Mouse (Mus musculus): ENCODE results near the gene Jak2. TPM values are rescaled to one million over a fixed set of nuclear protein-coding genes. Genes with fewer than 3 reads are reported as not detected.

Gene Jak2
- total RNA-seq, 2 experiments from 2014 or later, result 28.0 to 38.6 TPM

GRCm38 (mm10) chr19:29251958-29252801, 552 bp downstream of the Jak2 start:
- intact Hi-C loops (cut with DNase I), result loop anchor here (2.0 to 5.0 kb wide), 4 partner anchors 15 to 260 kb away; partner anchors contain the start of genes Cdc37l1 and Rcl1

GRCm38 (mm10) chr19:29252831-29253545, 1.4 kb downstream of the Jak2 start:
- intact Hi-C loops (cut with DNase I), result loop anchor here (2.0 to 5.0 kb wide), 4 partner anchors 14 to 261 kb away; partner anchors contain the start of genes Cdc37l1 and Rcl1
- peak in 1 of 2 experiments; percentile 19 for DNase-seq (ENCODE audit: low spot score in 2 of 2)

More at GRCm38 (mm10) chr19:29251958-29252801, 552 bp downstream of the Jak2 start:
- peak; percentile 45 to 52 for DNase-seq (ENCODE audit: low spot score in 2 of 2)

- intact Hi-C loops (cut with DNase I), result loop anchor here (2.0 to 5.0 kb wide), 4 partner anchors 13 to 261 kb away; partner anchors contain the start of genes Cdc37l1 and Rcl1
- DNase-seq (ENCODE audit: low spot score in 2 of 2), result peak; percentile 79 to 83
These were observed 2.1 kb downstream of the Jak2 start for GRCm38 (mm10) chr19:29253728-29254127.

- intact Hi-C loops (cut with DNase I), result loop anchor here (5.0 kb wide), 3 partner anchors 152 to 262 kb away; partner anchors contain the start of genes Cdc37l1 and Rcl1
- DNase-seq (ENCODE audit: low spot score in 2 of 2), result no peak
These were observed 3.0 kb downstream of the Jak2 start for GRCm38 (mm10) chr19:29254671-29255070.

GRCm38 (mm10) chr19:29255327-29256027, 3.8 kb downstream of the Jak2 start:
- DNase-seq (ENCODE audit: low spot score in 2 of 2), result no peak
- intact Hi-C loops (cut with DNase I), result no loop called here

DNA sequence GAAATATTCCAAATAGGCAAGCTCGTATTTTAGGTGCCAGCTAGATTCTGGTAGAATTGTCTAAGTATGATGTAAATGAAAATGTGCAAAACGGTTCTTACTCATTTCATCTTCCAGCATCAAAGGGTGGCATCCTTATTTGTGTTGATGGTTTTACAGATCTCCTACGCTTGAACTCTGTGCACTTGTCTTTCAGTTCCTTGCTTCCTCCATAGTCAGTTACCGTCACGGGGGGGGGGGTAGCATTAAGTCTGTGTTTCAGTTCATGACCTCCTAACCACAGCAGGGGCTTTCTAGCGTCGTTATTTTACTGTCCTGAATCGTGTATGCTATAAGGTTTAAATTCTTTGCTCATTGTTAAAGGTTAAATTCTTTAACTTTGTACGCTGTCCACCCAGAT, 10.0 kb downstream of the Jak2 start:
- intact Hi-C loops (cut with DNase I), result no loop called here
- DNase-seq (ENCODE audit: low spot score in 2 of 2), result no peak

- DNase-seq (ENCODE audit: low spot score in 2 of 2), result no peak
- intact Hi-C loops (cut with DNase I), result no loop called here
These were observed 11.9 kb downstream of the Jak2 start for GRCm38 (mm10) chr19:29263492-29263891.

DNA sequence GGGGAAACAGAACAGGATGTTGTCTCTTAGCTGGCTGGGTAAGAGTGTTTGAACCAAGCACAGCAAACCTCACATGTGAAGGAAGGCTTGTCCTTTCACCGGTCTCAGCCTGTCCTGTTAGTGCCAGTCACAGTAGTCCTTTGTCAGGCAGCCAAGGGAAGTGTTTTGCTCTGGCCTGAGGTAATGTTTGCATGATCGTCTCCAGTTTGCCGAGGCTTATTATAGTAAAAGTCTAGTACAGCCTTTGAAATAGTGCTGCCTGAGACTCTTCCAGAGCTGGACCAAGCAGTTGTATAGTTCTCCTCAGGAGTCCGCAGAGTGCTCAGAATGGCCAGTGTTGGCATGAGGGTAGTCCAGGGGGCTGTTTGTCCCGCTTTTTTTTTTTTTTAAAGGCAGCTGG, 13.9 kb downstream of the Jak2 start:
- intact Hi-C loops (cut with DNase I), result no loop called here
- no peak for DNase-seq (ENCODE audit: low spot score in 2 of 2)

DNA sequence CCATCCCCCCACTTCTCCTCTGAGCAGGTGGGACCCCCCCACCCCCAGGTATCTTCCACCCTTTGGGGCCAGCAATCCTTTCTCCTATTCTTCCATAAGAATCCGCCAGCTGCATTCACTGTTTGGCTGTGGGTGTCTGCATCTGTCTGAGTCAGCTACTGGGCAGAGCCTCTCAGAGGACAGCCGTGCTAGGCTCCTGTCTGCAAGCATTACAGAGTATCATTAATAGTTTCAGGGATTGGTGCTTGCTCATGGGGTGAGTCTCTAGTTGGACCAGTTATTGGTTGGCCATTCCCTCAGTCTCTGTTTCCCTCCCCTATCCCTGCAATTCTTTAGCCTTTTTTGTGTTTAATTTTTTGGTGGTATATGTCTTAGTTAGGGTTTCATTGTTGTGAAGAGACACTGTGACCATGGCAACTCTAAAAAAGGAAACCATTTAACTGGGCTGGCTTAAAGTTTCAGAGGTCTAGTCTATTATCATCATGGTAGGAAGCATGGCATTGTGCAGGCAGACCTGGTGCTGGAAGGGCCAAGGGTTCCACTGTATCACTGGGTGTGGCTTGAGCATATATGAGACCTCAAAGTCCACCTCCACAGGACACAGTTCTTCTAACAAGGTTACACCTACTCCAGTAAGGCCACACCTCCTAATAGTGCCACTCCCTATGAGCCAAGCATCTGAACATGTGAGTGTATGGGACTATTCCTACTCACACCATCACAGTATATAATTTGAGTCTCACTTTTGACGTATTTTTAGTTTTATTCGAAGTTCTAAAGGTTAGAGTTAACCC, 15.6 kb downstream of the Jak2 start:
- DNase-seq (ENCODE audit: low spot score in 2 of 2), result no peak
- intact Hi-C loops (cut with DNase I), result loop anchor here (2.0 kb wide), 1 partner anchor 14 kb away; no protein-coding TSS in a partner anchor

DNA sequence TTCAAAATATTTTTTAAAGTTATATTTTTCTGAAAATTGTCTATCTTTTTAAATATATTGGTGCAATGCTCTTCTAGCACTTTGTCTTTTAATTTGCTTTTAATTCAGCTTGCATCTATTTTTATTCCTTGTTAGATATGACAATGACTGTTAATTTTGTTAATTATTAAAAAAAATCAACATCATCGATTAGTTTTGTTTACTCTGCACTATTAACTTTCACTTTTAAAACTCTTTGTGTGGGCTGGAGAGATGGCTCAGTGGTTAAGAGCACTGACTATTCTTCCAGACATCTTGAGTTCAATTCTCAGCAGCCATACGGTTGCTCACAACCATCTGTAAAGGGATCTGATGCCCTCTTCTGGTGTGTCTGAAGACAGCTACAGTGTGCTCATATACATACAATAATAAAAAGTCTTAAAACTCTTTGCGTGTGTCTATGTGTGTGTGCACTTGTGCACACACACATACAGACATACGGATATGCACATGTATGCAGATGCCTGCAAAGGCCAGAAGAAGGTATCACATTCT, 17.2 kb downstream of the Jak2 start:
- intact Hi-C loops (cut with DNase I), result no loop called here
- no peak for DNase-seq (ENCODE audit: low spot score in 2 of 2)

DNA sequence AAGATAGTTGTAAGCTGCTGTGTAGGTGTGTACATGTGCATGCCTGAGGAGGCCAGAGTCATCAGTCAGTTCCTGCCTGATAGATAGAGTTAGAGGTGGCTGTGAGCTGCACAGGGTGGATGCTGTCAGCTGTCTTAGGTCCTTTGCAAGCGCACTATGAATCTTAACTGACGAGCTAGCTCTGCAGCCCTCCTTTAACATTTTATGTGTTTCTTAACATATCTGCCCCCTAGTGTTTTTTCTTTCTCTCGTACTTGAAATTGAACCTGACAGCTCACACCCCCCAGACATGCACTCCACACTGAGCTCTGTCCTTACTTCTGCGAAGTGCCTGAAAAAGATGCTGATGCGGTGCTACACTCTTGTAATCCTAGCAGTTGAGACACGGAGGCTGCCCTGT, 18.6 kb downstream of the Jak2 start:
- DNase-seq (ENCODE audit: low spot score in 2 of 2), result no peak
- intact Hi-C loops (cut with DNase I), result loop anchor here (5.0 kb wide), 1 partner anchor 208 kb away; no protein-coding TSS in a partner anchor

DNA sequence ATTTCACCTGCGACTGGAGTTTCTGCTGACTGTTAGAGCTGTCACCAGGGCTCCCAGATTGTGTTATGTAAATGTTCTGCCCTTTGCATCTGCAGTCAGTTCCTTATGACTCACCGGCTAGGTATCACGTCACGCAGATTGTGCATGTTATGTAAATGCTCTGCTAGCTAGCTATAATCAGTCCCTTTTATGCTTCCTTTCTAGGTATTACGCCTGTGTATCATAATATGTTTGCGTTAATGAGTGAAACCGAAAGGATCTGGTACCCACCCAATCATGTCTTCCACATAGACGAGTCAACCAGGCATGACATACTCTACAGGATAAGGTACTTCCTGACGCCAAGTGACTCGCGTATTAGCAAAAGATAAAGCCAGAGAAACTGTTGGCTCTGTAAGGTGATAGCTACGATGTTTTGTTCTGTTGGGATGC, 19.5 kb downstream of the Jak2 start:
- peak; percentile 61 to 65 for DNase-seq (ENCODE audit: low spot score in 2 of 2)
- intact Hi-C loops (cut with DNase I), result loop anchor here (5.0 kb wide), 1 partner anchor 209 kb away; no protein-coding TSS in a partner anchor

DNA sequence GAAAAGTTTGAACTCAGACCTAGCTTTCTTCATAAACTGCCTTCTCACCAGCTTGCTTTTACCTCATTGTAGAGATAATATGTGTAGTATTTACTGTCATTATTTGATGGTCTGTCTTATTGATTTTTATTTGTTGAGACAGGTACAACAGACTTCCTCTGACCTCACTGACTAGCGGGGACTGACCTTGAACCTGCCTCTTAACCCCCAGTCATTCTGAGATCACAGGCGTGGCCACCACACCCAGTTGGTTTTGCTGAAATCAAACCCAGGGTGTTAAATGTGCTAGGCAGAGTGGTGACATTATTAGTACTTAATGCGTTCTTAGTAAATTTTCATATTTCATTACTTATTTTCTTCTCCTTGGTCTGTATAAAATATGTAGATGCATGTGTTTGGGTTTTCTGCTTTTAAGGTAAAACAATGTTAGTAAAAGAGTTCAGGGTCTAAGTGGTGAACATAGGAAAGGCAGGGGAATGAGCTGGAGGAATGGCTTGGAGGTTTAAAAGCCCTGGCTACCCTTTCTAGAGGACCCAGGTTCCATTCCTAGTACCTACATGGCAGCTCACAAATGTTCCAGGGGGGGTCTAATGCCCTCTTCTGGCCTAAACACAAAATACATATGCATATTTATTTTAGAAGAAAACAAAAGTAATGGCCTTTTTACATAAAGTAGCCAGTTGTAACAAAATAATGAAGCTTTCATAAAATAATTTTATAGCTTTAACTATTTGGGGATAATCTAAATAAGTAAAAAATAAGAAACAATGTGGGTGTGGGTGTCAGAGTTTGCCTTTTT, 20.6 kb downstream of the Jak2 start:
- no peak for DNase-seq (ENCODE audit: low spot score in 2 of 2)
- intact Hi-C loops (cut with DNase I), result loop anchor here (5.0 kb wide), 1 partner anchor 210 kb away; no protein-coding TSS in a partner anchor

- intact Hi-C loops (cut with DNase I), result no loop called here
- no peak for DNase-seq (ENCODE audit: low spot score in 2 of 2)
These were observed 24.8 kb downstream of the Jak2 start for GRCm38 (mm10) chr19:29276414-29276813.

GRCm38 (mm10) chr19:29278944-29279587, 27.4 kb downstream of the Jak2 start:
- DNase-seq (ENCODE audit: low spot score in 2 of 2), result no peak
- intact Hi-C loops (cut with DNase I), result no loop called here

DNA sequence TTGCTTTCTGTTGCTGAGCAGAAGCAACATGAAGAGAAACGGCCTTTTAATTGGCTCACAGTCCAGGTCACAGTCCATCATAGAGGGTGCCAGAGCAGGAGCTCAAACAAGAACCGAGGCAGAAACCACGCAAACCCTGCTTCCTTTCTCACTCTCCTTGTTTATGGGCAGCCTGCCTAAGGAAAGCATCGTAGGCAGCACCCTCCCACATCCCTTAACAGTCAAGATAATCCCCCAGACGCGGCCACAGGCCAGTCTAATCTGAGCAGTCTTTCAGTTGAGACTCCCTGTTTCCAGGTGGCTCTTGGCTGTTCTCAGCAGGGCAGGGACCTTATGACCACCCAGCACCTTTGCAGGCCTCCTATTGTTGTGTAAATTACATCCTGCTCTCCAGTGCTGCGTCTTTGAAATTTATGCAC, 33.8 kb downstream of the Jak2 start:
- intact Hi-C loops (cut with DNase I), result no loop called here
- peak; percentile 36 for DNase-seq (ENCODE audit: low spot score in 2 of 2)

GRCm38 (mm10) chr19:29287863-29288262, 36.2 kb downstream of the Jak2 start:
- intact Hi-C loops (cut with DNase I), result no loop called here
- no peak for DNase-seq (ENCODE audit: low spot score in 2 of 2)

All from left cerebral cortex, postnatal 36 days (tissue).